8 mouse cellular contexts compared by ENCODE assay signal in genomic region chr7:44839491-44840191, GRCm38 (mm10). TPM values are rescaled to one million over a fixed set of nuclear protein-coding genes. Genes with fewer than 3 reads are reported as not detected.
DNase-seq lines count a peak whose midpoint lies in the region; ATAC-seq and TF ChIP-seq lines count a peak whose summit lies in the region.

No protein-coding gene starts in this region.

- H3K9ac ChIP-seq in embryonic facial prominence, embryonic 12.5 days = peak overlapping the region; percentile 43
- H3K9ac ChIP-seq in hindbrain, embryonic 13.5 days = peak overlapping the region; percentile 69
- H3K9ac ChIP-seq in liver, embryonic 12.5 days = peak overlapping the region; percentile 17; the same call in 1 of the 2 replicates

- no peaks in the 10 kb centered on the region for H3K9me3 ChIP-seq in embryonic facial prominence, embryonic 12.5 days
- H3K9me3 ChIP-seq in hindbrain, embryonic 13.5 days = no peaks in the 10 kb centered on the region
- H3K9me3 ChIP-seq in liver, embryonic 12.5 days (replicated peaks) = no peaks in the 10 kb centered on the region

- H3K27me3 ChIP-seq in cerebellum, adult 2 months (ENCODE audit: control insufficient read depth, insufficient read depth, low read length) = no peaks in the 10 kb centered on the region
- H3K27me3 ChIP-seq in embryonic facial prominence, embryonic 12.5 days = peaks cover 33% of the 10 kb centered on the region
- peaks cover 46% of the 10 kb centered on the region for H3K27me3 ChIP-seq in hindbrain, embryonic 13.5 days
- peaks cover 38% of the 10 kb centered on the region for H3K27me3 ChIP-seq in liver, embryonic 12.5 days (replicated peaks)
- no peaks in the 10 kb centered on the region for H3K27me3 ChIP-seq in myocyte (ENCODE audit: control insufficient read depth, insufficient read depth, insufficient read length)

- peak overlapping the region; percentile 1 for H3K4me3 ChIP-seq in cerebellum, adult 2 months (replicated peaks; ENCODE audit: insufficient read depth, low read depth, low read length)
- H3K4me3 ChIP-seq in embryonic facial prominence, embryonic 12.5 days = peak overlapping the region; percentile 25
- peak overlapping the region; percentile 36 for H3K4me3 ChIP-seq in hindbrain, embryonic 13.5 days
- H3K4me3 ChIP-seq in liver, embryonic 12.5 days = peak overlapping the region; percentile 33
- no peak overlapping the region for H3K4me3 ChIP-seq in myocyte

- no peak for TF ChIP-seq POLR2A in cerebellum, adult 2 months (IDR thresholded peaks at IDR 0.05; ENCODE audit: borderline replicate concordance, insufficient read depth, low read length)
- peak; percentile 24 for TF ChIP-seq POLR2A in myocyte (IDR thresholded peaks at IDR 0.05; ENCODE audit: insufficient read length, low read depth)

- H3K4me2 ChIP-seq in embryonic facial prominence, embryonic 12.5 days (replicated peaks) = peak overlapping the region; percentile 57
- peak overlapping the region; percentile 59 for H3K4me2 ChIP-seq in hindbrain, embryonic 13.5 days
- H3K4me2 ChIP-seq in liver, embryonic 12.5 days = peak overlapping the region; percentile 65
- no peak overlapping the region for H3K4me2 ChIP-seq in myocyte (ENCODE audit: low read depth)

- H3K27ac ChIP-seq in cerebellum, adult 2 months (ENCODE audit: insufficient read depth, low read length) = no peak overlapping the region
- no peak overlapping the region for H3K27ac ChIP-seq in embryonic facial prominence, embryonic 12.5 days
- H3K27ac ChIP-seq in hindbrain, embryonic 13.5 days = no peak overlapping the region
- no peak overlapping the region for H3K27ac ChIP-seq in liver, embryonic 12.5 days

- H3K36me3 ChIP-seq in embryonic facial prominence, embryonic 12.5 days = peaks cover 41% of the 10 kb centered on the region
- peaks cover 44% of the 10 kb centered on the region for H3K36me3 ChIP-seq in hindbrain, embryonic 13.5 days
- H3K36me3 ChIP-seq in liver, embryonic 12.5 days = peaks cover 44% of the 10 kb centered on the region
- no peaks in the 10 kb centered on the region for H3K36me3 ChIP-seq in myocyte (ENCODE audit: control insufficient read depth, insufficient read depth)

- peak in 1 of 2 experiments; percentile 29 for DNase-seq in cerebellum, adult 2 months
- DNase-seq in cerebellum, postnatal 4 days (ENCODE audit: low spot score in 2 of 2) = no peak
- peak; percentile 77 for DNase-seq in CD4-positive, CD25-positive, alpha-beta regulatory T cell, adult 2 months (ENCODE audit: low read depth, low spot score)
- DNase-seq in testis, postnatal 14 days (ENCODE audit: low spot score) = peak; percentile 51

- TF ChIP-seq CTCF in cerebellum, adult 2 months (IDR thresholded peaks at IDR 0.05; ENCODE audit: borderline replicate concordance, insufficient read depth, low read depth, low read length) = no peak

- no peaks in the 10 kb centered on the region for H3K79me2 ChIP-seq in myocyte (ENCODE audit: control insufficient read depth, insufficient read depth)

- H3K4me1 ChIP-seq in cerebellum, adult 2 months (ENCODE audit: control insufficient read depth, insufficient read depth, low read length) = no peaks in the 10 kb centered on the region; the same call in 1 of the 2 replicates
- H3K4me1 ChIP-seq in embryonic facial prominence, embryonic 12.5 days = peaks cover 19% of the 10 kb centered on the region
- peaks cover 19% of the 10 kb centered on the region for H3K4me1 ChIP-seq in hindbrain, embryonic 13.5 days (replicated peaks)
- peaks cover 45% of the 10 kb centered on the region for H3K4me1 ChIP-seq in liver, embryonic 12.5 days

- WGBS in cerebellum, adult 2 months = 8% methylated on average over 58 of the region's 58 CpGs
- 2% methylated on average over 58 of the region's 58 CpGs for WGBS in embryonic facial prominence, embryonic 12.5 days
- WGBS in hindbrain, embryonic 13.5 days = under 1% methylated on average over 58 of the region's 58 CpGs
- 4% methylated on average over 58 of the region's 58 CpGs for WGBS in liver, embryonic 12.5 days (ENCODE audit: insufficient replicate concordance)

- no peak overlapping the region for H3ac ChIP-seq in myocyte (ENCODE audit: control insufficient read depth, insufficient read length)

- peak; percentile 42; the same call in 1 of the 2 replicates for ATAC-seq in embryonic facial prominence, embryonic 12.5 days (ENCODE audit: insufficient number of reproducible peaks, insufficient read depth, low FRiP score, low TSS enrichment)
- ATAC-seq in hindbrain, embryonic 13.5 days (ENCODE audit: low FRiP score) = peak; percentile 62
- peak; percentile 32 for ATAC-seq in liver, embryonic 12.5 days

TF ChIP-seq in myocyte, 11 proteins besides CTCF, POLR2A, EP300 and RAD21:
- TF ChIP-seq POLR2AphosphoS2 (IDR thresholded peaks at IDR 0.05; ENCODE audit: insufficient read length, low read depth) (peak; percentile 67), SRF (IDR thresholded peaks at IDR 0.05; ENCODE audit: control insufficient read depth, insufficient read length, low read depth) (no peak), REST (IDR thresholded peaks at IDR 0.05; ENCODE audit: insufficient read depth, insufficient read length) (no peak), TCF12 (IDR thresholded peaks at IDR 0.05; ENCODE audit: insufficient read depth, poor library complexity, severe bottlenecking) (no peak), E2F4 (IDR thresholded peaks at IDR 0.05; ENCODE audit: insufficient read depth) (no peak)

RNA-seq across cellular contexts. Expression of gene Akt1s1, which starts 9.2 kb away (rescaled TPM):
- polyA plus RNA-seq in cerebellum, adult 2 months (2012; rRNA removed) = 78.3 and 83.6 TPM in 2 replicates
- 116 and 120 TPM in 2 replicates for polyA plus RNA-seq in embryonic facial prominence, embryonic 12.5 days (2016; fragmentation: Nextera tagmentation; extraction: Ambion mirVana)
- 86.8 and 93.7 TPM in 2 replicates for polyA plus RNA-seq in hindbrain, embryonic 13.5 days (2015; fragmentation: Nextera tagmentation; extraction: Ambion mirVana)
- 42.7 and 45.3 TPM in 2 replicates for polyA plus RNA-seq in liver, embryonic 12.5 days (2016; fragmentation: Nextera tagmentation; extraction: Ambion mirVana)
- 200 TPM for polyA plus RNA-seq in myocyte (2012; fragmentation: generic; extraction: Trizol)

RNA-seq across cellular contexts. Expression of gene Tbc1d17, which starts 9.2 kb away (rescaled TPM):
- polyA plus RNA-seq in cerebellum, adult 2 months (2012; rRNA removed) = 119 and 123 TPM in 2 replicates
- polyA plus RNA-seq in embryonic facial prominence, embryonic 12.5 days (2016; fragmentation: Nextera tagmentation; extraction: Ambion mirVana) = 94.3 and 105 TPM in 2 replicates
- polyA plus RNA-seq in hindbrain, embryonic 13.5 days (2015; fragmentation: Nextera tagmentation; extraction: Ambion mirVana) = 108 and 112 TPM in 2 replicates
- 34.4 and 39.6 TPM in 2 replicates for polyA plus RNA-seq in liver, embryonic 12.5 days (2016; fragmentation: Nextera tagmentation; extraction: Ambion mirVana)
- 53.8 TPM for polyA plus RNA-seq in myocyte (2012; fragmentation: generic; extraction: Trizol)

RNA-seq across cellular contexts. Expression of gene Pnkp, which starts 17.3 kb away (rescaled TPM):
- polyA plus RNA-seq in cerebellum, adult 2 months (2012; rRNA removed) = 38.3 and 46.7 TPM in 2 replicates
- 29.0 and 30.4 TPM in 2 replicates for polyA plus RNA-seq in embryonic facial prominence, embryonic 12.5 days (2016; fragmentation: Nextera tagmentation; extraction: Ambion mirVana)
- 34.1 and 35.8 TPM in 2 replicates for polyA plus RNA-seq in hindbrain, embryonic 13.5 days (2015; fragmentation: Nextera tagmentation; extraction: Ambion mirVana)
- polyA plus RNA-seq in liver, embryonic 12.5 days (2016; fragmentation: Nextera tagmentation; extraction: Ambion mirVana) = 26.1 and 26.7 TPM in 2 replicates
- polyA plus RNA-seq in myocyte (2012; fragmentation: generic; extraction: Trizol) = 47.9 TPM

RNA-seq across cellular contexts. Expression of gene Atf5, which starts 23.2 kb away (rescaled TPM):
- 19.6 and 23.8 TPM in 2 replicates for polyA plus RNA-seq in cerebellum, adult 2 months (2012; rRNA removed)
- 5.3 and 5.8 TPM in 2 replicates for polyA plus RNA-seq in embryonic facial prominence, embryonic 12.5 days (2016; fragmentation: Nextera tagmentation; extraction: Ambion mirVana)
- 3.5 and 4.2 TPM in 2 replicates for polyA plus RNA-seq in hindbrain, embryonic 13.5 days (2015; fragmentation: Nextera tagmentation; extraction: Ambion mirVana)
- polyA plus RNA-seq in liver, embryonic 12.5 days (2016; fragmentation: Nextera tagmentation; extraction: Ambion mirVana) = 5.4 and 5.7 TPM in 2 replicates
- 939 TPM for polyA plus RNA-seq in myocyte (2012; fragmentation: generic; extraction: Trizol)

RNA-seq across cellular contexts. Expression of gene Il4i1, which starts 23.5 kb away (rescaled TPM):
- 1.4 and 1.9 TPM in 2 replicates for polyA plus RNA-seq in cerebellum, adult 2 months (2012; rRNA removed)
- polyA plus RNA-seq in embryonic facial prominence, embryonic 12.5 days (2016; fragmentation: Nextera tagmentation; extraction: Ambion mirVana) = 1.2 and 2.5 TPM in 2 replicates
- 1.6 and 1.7 TPM in 2 replicates for polyA plus RNA-seq in hindbrain, embryonic 13.5 days (2015; fragmentation: Nextera tagmentation; extraction: Ambion mirVana)
- 0.59 and 0.64 TPM in 2 replicates for polyA plus RNA-seq in liver, embryonic 12.5 days (2016; fragmentation: Nextera tagmentation; extraction: Ambion mirVana)
- polyA plus RNA-seq in myocyte (2012; fragmentation: generic; extraction: Trizol) = 1.9 TPM

Comparison
In these comparisons a context has a peak if more than half of its experiments do, and no peak if none do; other contexts are left out.
1. DNase-seq: peak in CD4-positive, CD25-positive, alpha-beta regulatory T cell, adult 2 months (single experiment) and testis, postnatal 14 days (single experiment); none in cerebellum, postnatal 4 days (0 of 2).
2. H3K9ac ChIP-seq: peak in every context shown above with its lines; median percentile 69 in hindbrain, embryonic 13.5 days; 43 in embryonic facial prominence, embryonic 12.5 days; 17 in liver, embryonic 12.5 days.
3. Peak in every context shown above with its lines, with median percentiles within 50 percentile points of each other: ATAC-seq.